ENCODE assay signal across 16 mouse cellular contexts in the genomic region with DNA sequence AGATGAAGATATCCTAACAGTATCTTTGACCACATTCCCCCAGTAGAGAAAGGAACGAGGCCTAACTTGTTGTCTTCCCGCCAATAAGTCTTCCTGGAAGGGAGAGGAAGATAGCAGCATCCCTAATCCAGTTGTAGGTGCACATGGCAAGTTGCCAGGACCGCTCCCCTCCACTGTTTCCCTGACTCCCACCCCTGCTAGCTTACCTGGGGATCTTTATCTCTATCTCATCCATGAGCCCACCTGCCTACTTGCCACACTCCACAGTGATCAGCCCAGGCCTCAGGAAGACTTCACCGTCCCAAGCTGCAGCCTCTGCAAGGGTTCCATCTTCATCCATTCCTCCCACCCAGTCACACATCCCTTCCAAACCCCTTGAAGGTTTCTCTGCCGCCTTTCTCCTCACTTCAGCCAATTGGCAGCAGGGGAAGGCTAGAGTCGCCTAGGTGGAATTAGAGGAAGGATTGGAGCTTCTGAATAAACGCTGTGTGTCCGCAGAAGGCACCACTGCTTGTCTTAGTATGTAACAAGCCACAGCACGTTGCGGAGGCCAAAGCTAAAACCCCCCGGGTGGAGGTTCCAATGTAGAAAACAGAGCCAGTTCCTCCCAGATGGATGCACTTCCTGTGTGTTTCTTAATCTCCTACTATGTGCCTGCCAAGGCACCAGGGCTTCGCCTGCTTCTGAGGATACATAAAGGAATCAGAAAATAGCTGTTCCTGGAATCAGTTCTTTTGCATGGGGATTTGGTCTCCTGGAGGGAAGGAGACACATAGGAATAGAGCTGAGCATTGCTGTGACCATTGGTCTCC. TPM values are rescaled to one million over a fixed set of nuclear protein-coding genes. Genes with fewer than 3 reads are reported as not detected.
DNase-seq lines count a peak whose midpoint lies in the region; ATAC-seq and TF ChIP-seq lines count a peak whose summit lies in the region.
"Had no signal": no experiment of that assay in that cellular context is flagged by ENCODE, and none has a peak within 500 bp of the region (broad histone marks: within the 10 kb centered on the region; RNA-seq: fewer than 3 reads in every experiment).

No protein-coding gene starts in this region.

- ATAC-seq in embryonic facial prominence, embryonic 12.5 days (ENCODE audit: insufficient number of reproducible peaks, insufficient read depth, low FRiP score, low TSS enrichment): no peak
- ATAC-seq in lung, embryonic 15.5 days (ENCODE audit: borderline replicate concordance, extremely low read depth, low FRiP score, low TSS enrichment): no peak
- ATAC-seq in embryonic facial prominence, embryonic 13.5 days (ENCODE audit: insufficient number of reproducible peaks, insufficient read depth, low FRiP score, low TSS enrichment, low read depth): no peak
- ATAC-seq: forebrain, embryonic 15.5 days; liver, postnatal 0 days had no signal

- no peak for TF ChIP-seq POLR2A in myocyte (IDR thresholded peaks at IDR 0.05; ENCODE audit: insufficient read length, low read depth)

- 73% methylated on average over 12 of the region's 12 CpGs for WGBS in embryonic facial prominence, embryonic 12.5 days
- 81% methylated on average over 12 of the region's 12 CpGs for WGBS in embryonic facial prominence, embryonic 10.5 days
- 69% methylated on average over 12 of the region's 12 CpGs for WGBS in lung, embryonic 15.5 days
- WGBS in embryonic facial prominence, embryonic 13.5 days: 64% methylated on average over 12 of the region's 12 CpGs

- peaks cover 30% of the 10 kb centered on the region for H3K4me1 ChIP-seq in embryonic facial prominence, embryonic 12.5 days
- H3K4me1 ChIP-seq in embryonic facial prominence, embryonic 10.5 days: peaks cover 46% of the 10 kb centered on the region
- peaks cover 65% of the 10 kb centered on the region for H3K4me1 ChIP-seq in lung, embryonic 15.5 days
- H3K4me1 ChIP-seq in embryonic facial prominence, embryonic 13.5 days: peaks cover 48% of the 10 kb centered on the region

- H3K27me3 ChIP-seq in embryonic facial prominence, embryonic 12.5 days: no peaks in the 10 kb centered on the region
- peaks cover 24% of the 10 kb centered on the region for H3K27me3 ChIP-seq in embryonic facial prominence, embryonic 10.5 days (replicated peaks; ENCODE audit: low read depth, poor library complexity, severe bottlenecking)
- H3K27me3 ChIP-seq in lung, embryonic 15.5 days: no peaks in the 10 kb centered on the region
- H3K27me3 ChIP-seq in embryonic facial prominence, embryonic 13.5 days: no peaks in the 10 kb centered on the region
- H3K27me3 ChIP-seq in myocyte (ENCODE audit: control insufficient read depth, insufficient read depth, insufficient read length): no peaks in the 10 kb centered on the region

- peak overlapping the region; percentile 57 for H3K27ac ChIP-seq in embryonic facial prominence, embryonic 12.5 days
- no peak overlapping the region; the same call in 1 of the 2 replicates for H3K27ac ChIP-seq in embryonic facial prominence, embryonic 10.5 days (replicated peaks)
- H3K27ac ChIP-seq in lung, embryonic 15.5 days: 0 out of 2 replicates have a peak overlapping the region, but pooled peaks have one; percentile 22
- peak overlapping the region; percentile 60; the same call in 1 of the 2 replicates for H3K27ac ChIP-seq in embryonic facial prominence, embryonic 13.5 days
- H3K27ac ChIP-seq: forebrain, embryonic 15.5 days; hindbrain, embryonic 12.5 days had no signal

- no peak overlapping the region for H3K4me3 ChIP-seq in embryonic facial prominence, embryonic 12.5 days
- H3K4me3 ChIP-seq in embryonic facial prominence, embryonic 10.5 days: no peak overlapping the region
- H3K4me3 ChIP-seq in lung, embryonic 15.5 days: no peak overlapping the region
- no peak overlapping the region for H3K4me3 ChIP-seq in embryonic facial prominence, embryonic 13.5 days
- no peak overlapping the region for H3K4me3 ChIP-seq in myocyte
- H3K4me3 ChIP-seq: forebrain, embryonic 15.5 days; hindbrain, embryonic 12.5 days; limb, embryonic 12.5 days had no signal

- H3K9ac ChIP-seq in embryonic facial prominence, embryonic 12.5 days: peak overlapping the region; percentile 10; the same call in 1 of the 2 replicates
- H3K9ac ChIP-seq in lung, embryonic 15.5 days: no peak overlapping the region
- H3K9ac ChIP-seq in embryonic facial prominence, embryonic 13.5 days: no peak overlapping the region
- H3K9ac ChIP-seq: forebrain, embryonic 15.5 days; hindbrain, embryonic 12.5 days; limb, embryonic 12.5 days; liver, postnatal 0 days had no signal

- peaks cover 23% of the 10 kb centered on the region for H3K79me2 ChIP-seq in myocyte (ENCODE audit: control insufficient read depth, insufficient read depth)

- DNase-seq in embryonic facial prominence, embryonic 10.5 days (ENCODE audit: low spot score): no peak
- no peak for DNase-seq in lung, postnatal 4 days
- no peak for DNase-seq in thymus, postnatal 14 days
- no peak for DNase-seq in ovary, adult 18-20 months (ENCODE audit: low spot score)
- DNase-seq: adrenal gland, postnatal 10 days; gastrocnemius, postnatal 10 days; kidney, adult 11 months; liver, postnatal 0 days; right cerebral cortex, postnatal 25 days had no signal

- H3ac ChIP-seq in myocyte (ENCODE audit: control insufficient read depth, insufficient read length): no peak overlapping the region

- no peak overlapping the region for H3K4me2 ChIP-seq in embryonic facial prominence, embryonic 12.5 days (replicated peaks)
- H3K4me2 ChIP-seq in lung, embryonic 15.5 days: no peak overlapping the region
- no peak overlapping the region for H3K4me2 ChIP-seq in embryonic facial prominence, embryonic 13.5 days
- peak overlapping the region; percentile 49 for H3K4me2 ChIP-seq in myocyte (ENCODE audit: low read depth)
- H3K4me2 ChIP-seq: forebrain, embryonic 15.5 days; hindbrain, embryonic 12.5 days; limb, embryonic 12.5 days had no signal

- H3K9me3 ChIP-seq in embryonic facial prominence, embryonic 12.5 days: no peaks in the 10 kb centered on the region
- no peaks in the 10 kb centered on the region for H3K9me3 ChIP-seq in embryonic facial prominence, embryonic 10.5 days
- H3K9me3 ChIP-seq in lung, embryonic 15.5 days: no peaks in the 10 kb centered on the region
- H3K9me3 ChIP-seq in embryonic facial prominence, embryonic 13.5 days: no peaks in the 10 kb centered on the region
- H3K9me3 ChIP-seq: forebrain, embryonic 15.5 days; hindbrain, embryonic 12.5 days; limb, embryonic 12.5 days had no signal

- H3K36me3 ChIP-seq in embryonic facial prominence, embryonic 12.5 days: no peaks in the 10 kb centered on the region
- H3K36me3 ChIP-seq in embryonic facial prominence, embryonic 10.5 days (replicated peaks): no peaks in the 10 kb centered on the region
- no peaks in the 10 kb centered on the region for H3K36me3 ChIP-seq in lung, embryonic 15.5 days
- H3K36me3 ChIP-seq in embryonic facial prominence, embryonic 13.5 days: no peaks in the 10 kb centered on the region
- no peaks in the 10 kb centered on the region for H3K36me3 ChIP-seq in myocyte (ENCODE audit: control insufficient read depth, insufficient read depth)
- H3K36me3 ChIP-seq: forebrain, embryonic 15.5 days; hindbrain, embryonic 12.5 days; limb, embryonic 12.5 days had no signal

TF ChIP-seq in myocyte, 11 proteins besides CTCF, POLR2A, EP300 and RAD21 (continues in another document):
- TF ChIP-seq USF1 (IDR thresholded peaks at IDR 0.05; ENCODE audit: low read depth): no peak
- no peak for TF ChIP-seq MYOG (IDR thresholded peaks at IDR 0.05; ENCODE audit: control insufficient read depth in 1 of 3, insufficient read depth in 1 of 3, insufficient read length in 2 of 3, low read depth in 2 of 3)
- TF ChIP-seq SRF (IDR thresholded peaks at IDR 0.05; ENCODE audit: control insufficient read depth, insufficient read length, low read depth): no peak

RNA-seq across cellular contexts. Expression of gene Jup, which starts 2.4 kb away (rescaled TPM):
- polyA plus RNA-seq in embryonic facial prominence, embryonic 12.5 days (2016; fragmentation: Nextera tagmentation; extraction: Ambion mirVana): 70.6 and 74.0 TPM in 2 replicates
- polyA plus RNA-seq in embryonic facial prominence, embryonic 10.5 days (2016; fragmentation: Nextera tagmentation; extraction: Ambion mirVana): 45.8 and 52.6 TPM in 2 replicates
- polyA plus RNA-seq in lung, embryonic 15.5 days (2015; fragmentation: Nextera tagmentation; extraction: Ambion mirVana): 122 and 136 TPM in 2 replicates
- 104 TPM in 2 replicates for polyA plus RNA-seq in embryonic facial prominence, embryonic 13.5 days (2015; fragmentation: Nextera tagmentation; extraction: Ambion mirVana)
- 161 TPM for polyA plus RNA-seq in myocyte (2012; fragmentation: generic; extraction: Trizol)

RNA-seq across cellular contexts. Expression of gene P3h4, which starts 14.7 kb away (rescaled TPM):
- 51.4 and 55.3 TPM in 2 replicates for polyA plus RNA-seq in embryonic facial prominence, embryonic 12.5 days (2016; fragmentation: Nextera tagmentation; extraction: Ambion mirVana)
- polyA plus RNA-seq in embryonic facial prominence, embryonic 10.5 days (2016; fragmentation: Nextera tagmentation; extraction: Ambion mirVana): 34.1 and 34.9 TPM in 2 replicates
- 71.5 and 73.4 TPM in 2 replicates for polyA plus RNA-seq in lung, embryonic 15.5 days (2015; fragmentation: Nextera tagmentation; extraction: Ambion mirVana)
- 52.2 and 57.2 TPM in 2 replicates for polyA plus RNA-seq in embryonic facial prominence, embryonic 13.5 days (2015; fragmentation: Nextera tagmentation; extraction: Ambion mirVana)
- polyA plus RNA-seq in myocyte (2012; fragmentation: generic; extraction: Trizol): 115 TPM

RNA-seq across cellular contexts. Expression of gene Fkbp10, which starts 15.6 kb away (rescaled TPM):
- polyA plus RNA-seq in embryonic facial prominence, embryonic 12.5 days (2016; fragmentation: Nextera tagmentation; extraction: Ambion mirVana): 109 and 113 TPM in 2 replicates
- 61.4 and 67.0 TPM in 2 replicates for polyA plus RNA-seq in embryonic facial prominence, embryonic 10.5 days (2016; fragmentation: Nextera tagmentation; extraction: Ambion mirVana)
- polyA plus RNA-seq in lung, embryonic 15.5 days (2015; fragmentation: Nextera tagmentation; extraction: Ambion mirVana): 142 and 143 TPM in 2 replicates
- polyA plus RNA-seq in embryonic facial prominence, embryonic 13.5 days (2015; fragmentation: Nextera tagmentation; extraction: Ambion mirVana): 125 and 134 TPM in 2 replicates
- 162 TPM for polyA plus RNA-seq in myocyte (2012; fragmentation: generic; extraction: Trizol)

RNA-seq across cellular contexts. Expression of gene Nt5c3b, which starts 41.7 kb away (rescaled TPM):
- 165 and 173 TPM in 2 replicates for polyA plus RNA-seq in embryonic facial prominence, embryonic 12.5 days (2016; fragmentation: Nextera tagmentation; extraction: Ambion mirVana)
- polyA plus RNA-seq in embryonic facial prominence, embryonic 10.5 days (2016; fragmentation: Nextera tagmentation; extraction: Ambion mirVana): 150 and 156 TPM in 2 replicates
- polyA plus RNA-seq in lung, embryonic 15.5 days (2015; fragmentation: Nextera tagmentation; extraction: Ambion mirVana): 129 and 133 TPM in 2 replicates
- 158 and 167 TPM in 2 replicates for polyA plus RNA-seq in embryonic facial prominence, embryonic 13.5 days (2015; fragmentation: Nextera tagmentation; extraction: Ambion mirVana)
- polyA plus RNA-seq in myocyte (2012; fragmentation: generic; extraction: Trizol): 47.6 TPM

RNA-seq across cellular contexts. Expression of gene Klhl10, which starts 41.8 kb away (rescaled TPM):
- 1.3 TPM in 2 replicates for polyA plus RNA-seq in embryonic facial prominence, embryonic 12.5 days (2016; fragmentation: Nextera tagmentation; extraction: Ambion mirVana)
- 0.75 and 0.98 TPM in 2 replicates for polyA plus RNA-seq in embryonic facial prominence, embryonic 10.5 days (2016; fragmentation: Nextera tagmentation; extraction: Ambion mirVana)
- 0.56 and 0.88 TPM in 2 replicates for polyA plus RNA-seq in lung, embryonic 15.5 days (2015; fragmentation: Nextera tagmentation; extraction: Ambion mirVana)
- polyA plus RNA-seq in embryonic facial prominence, embryonic 13.5 days (2015; fragmentation: Nextera tagmentation; extraction: Ambion mirVana): 1.1 and 1.7 TPM in 2 replicates
- 0.20 TPM for polyA plus RNA-seq in myocyte (2012; fragmentation: generic; extraction: Trizol)
